Mouse (Mus musculus): ENCODE data around the gene Cavin2. TPM values are rescaled to one million over a fixed set of nuclear protein-coding genes. Genes with fewer than 3 reads are reported as not detected.

The Cavin2 gene
- total RNA-seq, 2 experiments from 2014 or later: 6.3 to 7.6 TPM

- DNase-seq: no peak
Measured at GRCm38 (mm10) chr1:51315476-51315875, 26.6 kb downstream of the Cavin2 start.

- DNase-seq: no peak
Measured at GRCm38 (mm10) chr1:51323506-51323905, 34.6 kb downstream of the Cavin2 start.

GRCm38 (mm10) chr1:51328541-51328940 lies 39.6 kb downstream of the Cavin2 start:
- no peak for DNase-seq

- DNase-seq: peak in 1 of 2 experiments; percentile 13
Measured at GRCm38 (mm10) chr1:51332986-51333385, 44.1 kb downstream of the Cavin2 start.

- peak; percentile 81 to 83 for DNase-seq
Measured at GRCm38 (mm10) chr1:51333557-51334285, 44.8 kb downstream of the Cavin2 start.

DNA sequence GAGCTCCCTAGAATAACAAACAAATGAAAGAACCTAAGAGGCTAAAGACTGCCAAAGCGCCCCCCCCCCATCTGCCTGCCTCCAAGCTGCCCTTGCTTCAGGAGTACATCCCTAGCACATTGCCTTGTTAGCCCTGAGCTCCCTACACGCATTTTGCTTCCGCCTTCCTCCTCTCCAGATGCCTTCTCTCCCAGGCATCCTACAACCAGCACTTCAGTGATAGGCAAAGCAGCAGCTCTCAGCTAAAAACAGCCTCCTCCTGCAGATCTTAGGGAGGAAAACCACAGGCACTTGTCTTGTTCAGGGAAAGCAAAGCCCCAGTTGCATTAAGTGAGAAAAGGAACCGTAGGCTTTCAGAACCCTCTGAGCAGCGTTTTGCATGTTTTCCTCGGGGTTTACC lies 45.4 kb downstream of the Cavin2 start:
- peak; percentile 47 to 60 for DNase-seq

GRCm38 (mm10) chr1:51335081-51335480 lies 46.2 kb downstream of the Cavin2 start:
- no peak for DNase-seq

DNA sequence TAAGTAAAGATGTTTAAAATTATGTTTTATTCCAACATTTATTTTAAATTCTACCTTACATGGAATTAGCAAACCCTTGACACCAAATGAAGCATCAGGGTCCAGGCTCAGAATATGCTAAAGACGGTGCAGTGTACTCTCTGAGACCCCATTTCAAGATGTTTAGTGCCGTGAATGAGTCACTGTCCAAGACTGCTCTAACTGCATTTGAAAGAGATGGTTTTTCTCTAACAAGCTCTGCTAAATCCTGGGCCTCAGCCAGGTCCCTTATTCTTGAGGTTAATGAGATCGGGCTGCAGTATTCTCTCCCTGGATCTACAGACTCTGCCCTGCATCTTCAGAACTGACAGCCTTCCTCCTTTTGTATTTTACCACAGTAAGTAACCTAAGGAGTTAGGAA lies 55.2 kb downstream of the Cavin2 start:
- DNase-seq: no peak

DNA sequence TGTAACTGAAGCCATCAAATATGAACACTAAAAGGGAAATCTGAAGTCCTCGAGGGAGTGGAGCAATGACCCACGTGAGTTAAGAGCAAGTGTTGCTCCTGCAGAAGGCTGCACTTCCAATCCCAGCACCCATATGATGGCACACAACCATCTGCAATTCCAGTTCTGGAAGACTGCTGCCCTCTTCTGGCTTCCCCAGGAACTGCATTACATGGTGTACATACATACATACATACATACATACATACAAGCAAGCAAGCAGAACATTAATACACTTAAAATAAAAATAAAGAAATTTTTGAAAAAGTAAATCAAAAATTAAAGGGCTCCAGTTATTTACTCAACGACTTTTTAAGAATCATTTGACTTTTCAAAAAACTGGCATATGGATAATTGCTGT lies 58.7 kb downstream of the Cavin2 start:
- DNase-seq: no peak

- DNase-seq: no peak
Measured at GRCm38 (mm10) chr1:51348631-51349030, 59.7 kb downstream of the Cavin2 start.

GRCm38 (mm10) chr1:51349291-51349967 lies 60.5 kb downstream of the Cavin2 start:
- no peak for DNase-seq

Other genes with a start within 250 kb of the Cavin2 start
- gene Nabp1, start 189.3 kb downstream of the Cavin2 start, total RNA-seq (2021): 10 to 100 TPM; 18.8 to 20.3 TPM

Data from layer of hippocampus, postnatal 36 days (tissue).